In genomic region chr9:58247064-58247759, GRCm38 (mm10) we compare ENCODE assay signal across 8 mouse cellular contexts. TPM values are rescaled to one million over a fixed set of nuclear protein-coding genes. Genes with fewer than 3 reads are reported as not detected.
A peak's percentile ranks its signal among the peaks of the same experiment; 100 is the strongest.
DNase-seq lines count a peak whose midpoint lies in the region; ATAC-seq lines count a peak whose summit lies in the region.

No protein-coding gene starts in this region.

- no peaks in the 10 kb centered on the region for H3K9me3 ChIP-seq in heart, embryonic 13.5 days
- H3K9me3 ChIP-seq in liver, embryonic 11.5 days (ENCODE audit: control insufficient read depth, low read length) = no peaks in the 10 kb centered on the region
- no peaks in the 10 kb centered on the region for H3K9me3 ChIP-seq in stomach, embryonic 14.5 days (ENCODE audit: control insufficient read depth, low read depth, low read length)

- no peaks in the 10 kb centered on the region for H3K27me3 ChIP-seq in heart, embryonic 13.5 days (replicated peaks)
- no peaks in the 10 kb centered on the region for H3K27me3 ChIP-seq in liver, embryonic 11.5 days (replicated peaks; ENCODE audit: control insufficient read depth, insufficient read depth, low read length)
- H3K27me3 ChIP-seq in stomach, embryonic 14.5 days (ENCODE audit: control insufficient read depth, insufficient read depth, low read length) = no peaks in the 10 kb centered on the region

- H3K9ac ChIP-seq in heart, embryonic 13.5 days = peak overlapping the region; percentile 81
- peak overlapping the region; percentile 66 for H3K9ac ChIP-seq in liver, embryonic 11.5 days (ENCODE audit: low read depth, low read length)
- H3K9ac ChIP-seq in stomach, embryonic 14.5 days (replicated peaks; ENCODE audit: low read depth, low read length) = no peak overlapping the region

- H3K4me1 ChIP-seq in brown adipose tissue, adult 24 weeks (ENCODE audit: control insufficient read depth, insufficient read depth, insufficient read length, low read length) = peaks cover 7% of the 10 kb centered on the region
- H3K4me1 ChIP-seq in heart, embryonic 13.5 days = peaks cover 72% of the 10 kb centered on the region
- peaks cover 46% of the 10 kb centered on the region for H3K4me1 ChIP-seq in liver, embryonic 11.5 days (replicated peaks; ENCODE audit: control insufficient read depth, insufficient read depth, low read length)
- peaks cover 25% of the 10 kb centered on the region for H3K4me1 ChIP-seq in stomach, embryonic 14.5 days (ENCODE audit: control insufficient read depth, insufficient read depth, low read length)

- 4% methylated on average over 25 of the region's 25 CpGs for WGBS in heart, embryonic 13.5 days
- WGBS in liver, embryonic 11.5 days = 11% methylated on average over 25 of the region's 25 CpGs
- 15% methylated on average over 25 of the region's 25 CpGs for WGBS in stomach, embryonic 14.5 days

- H3K27ac ChIP-seq in brown adipose tissue, adult 24 weeks (replicated peaks; ENCODE audit: low read depth, low read length) = peak overlapping the region; percentile 55; the same call in 1 of the 2 replicates
- peak overlapping the region; percentile 71 for H3K27ac ChIP-seq in heart, embryonic 13.5 days (replicated peaks)
- peak overlapping the region; percentile 79 for H3K27ac ChIP-seq in liver, embryonic 11.5 days (ENCODE audit: low read depth, low read length)
- H3K27ac ChIP-seq in stomach, embryonic 14.5 days (ENCODE audit: low read length) = peak overlapping the region; percentile 24; the same call in 1 of the 2 replicates

- peak; percentile 85 for DNase-seq in CD4-positive helper T cell, adult 2 months (ENCODE audit: low read depth, low spot score)
- peak; percentile 92 for DNase-seq in kidney, postnatal 10 days
- DNase-seq in liver, embryonic 11.5 days (ENCODE audit: low spot score) = peak; percentile 78
- DNase-seq in naive thymus-derived CD4-positive, alpha-beta T cell, adult 2 months (ENCODE audit: low read depth) = peak; percentile 85

- H3K4me3 ChIP-seq in brown adipose tissue, adult 24 weeks (ENCODE audit: insufficient read depth, low read depth, low read length) = peak overlapping the region; percentile 39
- peak overlapping the region; percentile 43 for H3K4me3 ChIP-seq in heart, embryonic 13.5 days
- peak overlapping the region; percentile 72 for H3K4me3 ChIP-seq in liver, embryonic 11.5 days (ENCODE audit: low read depth, low read length)
- H3K4me3 ChIP-seq in stomach, embryonic 14.5 days (ENCODE audit: low read depth, low read length) = peak overlapping the region; percentile 16

- peak; percentile 76 for ATAC-seq in erythroid progenitor cell, adult 5-6 weeks (replicated peaks; ENCODE audit: low FRiP score, poor library complexity, severe bottlenecking)
- ATAC-seq in heart, embryonic 13.5 days (ENCODE audit: extremely low read depth, insufficient number of reproducible peaks, low FRiP score, low TSS enrichment) = peak; percentile 44; the same call in 1 of the 2 replicates
- ATAC-seq in liver, embryonic 11.5 days (replicated peaks; ENCODE audit: low FRiP score) = peak; percentile 83
- peak; percentile 66; the same call in 1 of the 2 replicates for ATAC-seq in stomach, embryonic 14.5 days (ENCODE audit: insufficient number of reproducible peaks, insufficient read depth, low FRiP score, low read depth)

- peaks cover 33% of the 10 kb centered on the region for H3K36me3 ChIP-seq in heart, embryonic 13.5 days
- peaks cover 4% of the 10 kb centered on the region; the same call in 1 of the 2 replicates for H3K36me3 ChIP-seq in liver, embryonic 11.5 days (ENCODE audit: control insufficient read depth, insufficient read depth, low read length)
- no peaks in the 10 kb centered on the region; the same call in 1 of the 2 replicates for H3K36me3 ChIP-seq in stomach, embryonic 14.5 days (ENCODE audit: control insufficient read depth, insufficient read depth, low read length)

- peak overlapping the region; percentile 86 for H3K4me2 ChIP-seq in heart, embryonic 13.5 days
- H3K4me2 ChIP-seq in liver, embryonic 11.5 days = peak overlapping the region; percentile 89
- H3K4me2 ChIP-seq in stomach, embryonic 14.5 days (replicated peaks; ENCODE audit: low read depth, low read length) = peak overlapping the region; percentile 72

RNA-seq across cellular contexts. Expression of gene Pml, which starts 2.4 kb away (rescaled TPM):
- 6.6 and 9.4 TPM in 2 replicates for polyA plus RNA-seq in brown adipose tissue, adult 24 weeks (2012; ENCODE audit: insufficient read depth, insufficient read length, missing spikeins)
- total RNA-seq in erythroid progenitor cell, adult 5-6 weeks (2015; ENCODE audit: low replicate concordance) = 226 and 252 TPM in 2 replicates
- 113 and 157 TPM in 2 replicates for total RNA-seq in erythroid progenitor cell, adult 5-6 weeks (2017; ENCODE audit: low replicate concordance)
- polyA plus RNA-seq in heart, embryonic 13.5 days (2015; fragmentation: Nextera tagmentation; extraction: Ambion mirVana) = 11.9 and 12.9 TPM in 2 replicates
- 28.3 and 33.2 TPM in 2 replicates for polyA plus RNA-seq in liver, embryonic 11.5 days (2014; fragmentation: Nextera tagmentation; extraction: Ambion mirVana)
- 15.0 and 17.2 TPM in 2 replicates for polyA plus RNA-seq in stomach, embryonic 14.5 days (2014; fragmentation: Nextera tagmentation; extraction: Ambion mirVana)

RNA-seq across cellular contexts. Expression of gene Stoml1, which starts 5.8 kb away (rescaled TPM):
- polyA plus RNA-seq in brown adipose tissue, adult 24 weeks (2012; ENCODE audit: insufficient read depth, insufficient read length, missing spikeins) = 7.9 and 8.1 TPM in 2 replicates
- 5.0 TPM in 1 of 2 replicates, not detected in the other for total RNA-seq in erythroid progenitor cell, adult 5-6 weeks (2015; ENCODE audit: low replicate concordance)
- total RNA-seq in erythroid progenitor cell, adult 5-6 weeks (2017; ENCODE audit: low replicate concordance) = 1.9 and 3.2 TPM in 2 replicates
- polyA plus RNA-seq in heart, embryonic 13.5 days (2015; fragmentation: Nextera tagmentation; extraction: Ambion mirVana) = 25.0 and 25.6 TPM in 2 replicates
- 9.7 and 12.9 TPM in 2 replicates for polyA plus RNA-seq in liver, embryonic 11.5 days (2014; fragmentation: Nextera tagmentation; extraction: Ambion mirVana)
- polyA plus RNA-seq in stomach, embryonic 14.5 days (2014; fragmentation: Nextera tagmentation; extraction: Ambion mirVana) = 27.0 and 30.3 TPM in 2 replicates

RNA-seq across cellular contexts. Expression of gene Islr2, which starts 43.1 kb away (rescaled TPM):
- polyA plus RNA-seq in brown adipose tissue, adult 24 weeks (2012; ENCODE audit: insufficient read depth, insufficient read length, missing spikeins) = 0.29 and 1.8 TPM in 2 replicates
- 0.42 TPM in 1 of 2 replicates, not detected in the other for total RNA-seq in erythroid progenitor cell, adult 5-6 weeks (2015; ENCODE audit: low replicate concordance)
- 0.23 TPM in 1 of 2 replicates, not detected in the other for total RNA-seq in erythroid progenitor cell, adult 5-6 weeks (2017; ENCODE audit: low replicate concordance)
- 0.05 and 0.17 TPM in 2 replicates for polyA plus RNA-seq in heart, embryonic 13.5 days (2015; fragmentation: Nextera tagmentation; extraction: Ambion mirVana)
- 0.43 TPM in 1 of 2 replicates, not detected in the other for polyA plus RNA-seq in liver, embryonic 11.5 days (2014; fragmentation: Nextera tagmentation; extraction: Ambion mirVana)
- polyA plus RNA-seq in stomach, embryonic 14.5 days (2014; fragmentation: Nextera tagmentation; extraction: Ambion mirVana) = 1.7 and 2.6 TPM in 2 replicates

RNA-seq across cellular contexts. Expression of gene Islr, which starts 43.1 kb away (rescaled TPM):
- 8.8 and 17.5 TPM in 2 replicates for polyA plus RNA-seq in brown adipose tissue, adult 24 weeks (2012; ENCODE audit: insufficient read depth, insufficient read length, missing spikeins)
- 0.72 TPM in 1 of 2 replicates, not detected in the other for total RNA-seq in erythroid progenitor cell, adult 5-6 weeks (2015; ENCODE audit: low replicate concordance)
- 0.26 and 0.30 TPM in 2 replicates for total RNA-seq in erythroid progenitor cell, adult 5-6 weeks (2017; ENCODE audit: low replicate concordance)
- polyA plus RNA-seq in heart, embryonic 13.5 days (2015; fragmentation: Nextera tagmentation; extraction: Ambion mirVana) = 18.6 and 23.3 TPM in 2 replicates
- 7.7 and 8.5 TPM in 2 replicates for polyA plus RNA-seq in liver, embryonic 11.5 days (2014; fragmentation: Nextera tagmentation; extraction: Ambion mirVana)
- polyA plus RNA-seq in stomach, embryonic 14.5 days (2014; fragmentation: Nextera tagmentation; extraction: Ambion mirVana) = 83.3 and 87.9 TPM in 2 replicates

Comparison
In these comparisons a context has a peak if more than half of its experiments do, and no peak if none do; other contexts are left out.
1. Peak in every context shown above with its lines: DNase-seq, ATAC-seq, H3K4me3 ChIP-seq and H3K27ac ChIP-seq.
2. H3K27ac ChIP-seq: peak in every context shown above with its lines; median percentile 79 in liver, embryonic 11.5 days; 71 in heart, embryonic 13.5 days; 55 in brown adipose tissue, adult 24 weeks; 24 in stomach, embryonic 14.5 days.
3. H3K4me3 ChIP-seq: peak in every context shown above with its lines; median percentile 72 in liver, embryonic 11.5 days; 43 in heart, embryonic 13.5 days; 39 in brown adipose tissue, adult 24 weeks; 16 in stomach, embryonic 14.5 days.